Mouse (Mus musculus) embryo, embryonic 10.5 days (tissue): ENCODE measurements around the gene Syt14.

ENCODE experiments used
- DNase-seq: peaks from one replicate; pipeline ENCODE4 v3.0.0-alpha.2; 2015; ENCODE audit warnings: low spot score

Syt14 gene

DNA sequence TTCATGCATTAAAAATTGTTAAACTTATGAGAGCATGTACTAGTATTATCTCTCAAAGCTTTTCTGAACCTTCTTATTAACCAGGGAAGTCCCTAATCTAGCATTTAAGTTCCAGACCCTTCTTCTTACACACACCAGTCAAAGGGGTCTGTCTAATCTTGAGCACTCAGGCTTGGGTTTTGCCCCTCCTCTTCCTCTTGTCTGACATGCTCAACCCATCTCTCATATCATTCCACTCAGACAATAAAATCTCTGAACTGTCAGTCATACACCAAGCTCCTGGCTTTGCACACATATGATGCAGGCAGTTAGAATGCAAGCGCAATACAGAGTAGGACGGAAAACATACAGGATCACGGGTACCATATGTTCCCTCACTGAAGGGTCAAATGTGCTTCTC, 48.4 kb downstream of the Syt14 start:
- no peak for DNase-seq

- no peak for DNase-seq
Observed at GRCm38 (mm10) chr1:192986481-192986880, 49.1 kb downstream of the Syt14 start.

DNA sequence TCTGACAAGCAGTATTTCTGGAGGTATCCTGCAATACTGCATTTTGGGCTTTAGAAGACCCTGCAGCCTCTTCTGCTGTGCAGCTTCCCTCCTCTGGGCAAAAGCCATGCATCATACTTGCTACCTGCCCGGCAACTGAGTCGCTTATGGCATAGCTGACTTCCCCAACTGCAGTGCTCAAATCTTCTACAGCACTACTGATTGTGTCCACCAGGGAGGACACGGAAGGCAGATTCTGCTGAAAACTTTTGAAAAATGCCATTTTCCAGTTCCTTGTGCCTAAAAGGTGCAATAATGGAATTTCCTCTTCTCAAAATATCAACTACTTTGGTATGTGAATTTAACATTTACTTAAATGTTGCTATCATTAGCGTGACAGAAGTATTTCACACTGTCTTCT, 51.2 kb downstream of the Syt14 start:
- DNase-seq, result no peak

DNA sequence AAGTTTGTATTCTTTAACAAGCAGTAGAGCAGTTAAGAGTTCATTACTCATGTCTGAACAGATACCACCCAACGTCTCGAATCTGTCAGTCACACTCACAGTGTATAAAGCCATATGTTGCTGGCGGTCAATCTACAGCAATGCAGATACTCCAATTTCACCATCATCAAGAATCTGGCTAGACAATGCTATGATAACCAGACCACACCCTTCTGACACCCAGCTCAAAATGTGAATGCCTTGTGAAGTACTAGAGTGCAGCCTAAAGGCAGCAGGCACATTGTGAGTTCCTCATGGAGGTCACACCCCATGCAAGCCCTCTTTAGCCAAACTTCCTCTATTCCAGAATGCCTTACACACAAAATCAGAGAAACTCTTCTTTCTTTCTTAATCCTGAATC, 53.9 kb downstream of the Syt14 start:
- no peak for DNase-seq

- DNase-seq, result no peak
Observed at GRCm38 (mm10) chr1:192981120-192981519, 54.5 kb downstream of the Syt14 start.

GRCm38 (mm10) chr1:192962323-192962722, 73.3 kb downstream of the Syt14 start:
- DNase-seq, result no peak

DNA sequence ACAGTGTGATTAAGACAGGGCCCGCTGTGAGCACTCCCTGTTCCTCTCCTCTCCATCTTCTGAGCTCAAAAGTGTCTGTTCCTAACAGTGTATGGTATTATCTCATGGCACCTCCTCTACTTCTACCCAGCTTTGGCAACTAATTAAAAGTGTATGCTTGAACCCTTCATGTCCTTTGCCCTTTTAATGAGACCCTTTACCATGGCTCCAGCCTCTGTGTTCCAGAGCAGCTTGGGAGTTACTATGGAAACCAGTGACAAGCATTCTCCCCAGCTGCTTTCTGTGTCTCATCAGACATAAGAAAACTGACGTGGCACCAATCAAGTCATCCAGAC, 87.8 kb downstream of the Syt14 start:
- peak; percentile 81 for DNase-seq

DNA sequence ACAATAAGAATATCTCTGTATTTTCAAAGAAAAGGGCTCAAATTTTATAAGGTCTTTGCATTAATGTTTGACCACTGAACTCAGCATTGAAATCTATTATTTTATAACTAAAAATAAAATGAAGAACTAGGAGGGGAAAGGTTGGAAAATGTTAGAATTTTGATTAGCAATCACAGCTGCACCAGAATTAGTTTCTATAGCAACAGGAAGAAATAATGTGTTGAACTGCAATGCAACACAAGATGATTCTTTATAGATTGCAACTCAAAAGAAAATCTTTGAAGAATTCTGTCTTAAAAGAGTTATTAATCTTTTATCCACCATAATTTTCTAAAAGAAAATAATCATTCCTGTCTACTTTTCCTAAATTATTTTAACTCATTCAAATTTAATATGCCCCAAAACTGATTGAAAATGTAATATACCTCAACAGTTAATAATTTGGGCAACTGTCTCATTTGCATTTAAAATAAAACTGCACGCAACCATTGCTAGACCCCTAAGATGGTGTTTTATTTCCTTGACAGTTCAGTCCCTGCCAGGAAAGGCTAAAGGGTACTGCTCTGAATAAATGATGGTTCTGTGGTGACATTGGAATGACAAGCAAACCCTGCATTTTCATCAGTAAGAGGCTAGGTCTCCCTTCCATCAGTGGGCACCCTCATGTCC, 88.3 kb downstream of the Syt14 start:
- no peak for DNase-seq

- DNase-seq, result no peak
Observed at GRCm38 (mm10) chr1:192939033-192939432, 96.5 kb downstream of the Syt14 start.

GRCm38 (mm10) chr1:192937956-192938355, 97.6 kb downstream of the Syt14 start:
- DNase-seq, result no peak

DNA sequence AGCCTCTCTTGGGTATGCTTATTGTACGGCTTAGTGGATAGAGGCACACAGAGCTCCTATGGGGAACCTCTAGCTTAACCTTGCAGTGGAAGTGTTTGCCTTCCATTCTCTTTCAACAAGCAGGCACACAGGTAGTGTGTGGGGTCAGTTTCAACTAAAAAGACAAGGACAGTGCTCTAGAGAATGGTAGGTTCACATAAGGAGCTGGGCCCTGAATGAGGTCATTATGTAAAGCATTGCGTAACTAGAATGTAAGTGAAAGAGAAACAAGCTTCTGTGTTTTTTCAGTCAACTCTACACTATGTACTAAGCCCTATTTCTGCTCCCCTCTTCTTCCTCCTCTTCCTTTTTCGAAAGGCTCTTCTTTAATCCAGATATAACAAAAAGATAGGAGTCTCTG, 103.8 kb downstream of the Syt14 start:
- no peak for DNase-seq

DNA sequence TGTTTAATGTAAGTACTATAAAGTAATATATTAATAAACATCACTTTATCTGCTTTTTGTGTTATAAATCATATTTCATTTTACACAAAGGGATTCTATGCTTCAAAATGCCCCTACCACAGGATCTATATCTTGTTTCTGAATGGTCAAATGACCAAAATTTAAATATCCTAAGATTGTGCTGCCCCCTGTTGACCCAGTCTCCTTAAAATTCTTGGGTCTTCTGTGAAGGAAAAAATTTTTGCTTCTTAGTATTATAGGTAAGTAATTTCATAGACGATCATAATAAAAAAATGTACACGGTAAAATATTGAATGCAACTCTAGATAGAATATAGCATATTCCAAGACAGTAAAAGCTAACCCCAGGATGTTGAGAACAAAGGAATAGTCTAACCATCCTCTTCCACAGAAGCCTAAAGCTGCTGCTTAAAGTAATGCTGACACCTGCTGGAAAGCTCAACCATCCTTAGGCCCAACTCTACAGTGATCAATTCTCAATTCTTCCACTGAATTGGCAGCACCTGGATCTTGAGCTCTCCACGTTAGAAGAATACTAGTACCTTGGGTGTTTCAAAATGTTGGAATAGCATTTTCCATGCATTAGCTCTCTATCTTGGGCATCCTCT, 123.4 kb downstream of the Syt14 start:
- peak; percentile 72 for DNase-seq

DNA sequence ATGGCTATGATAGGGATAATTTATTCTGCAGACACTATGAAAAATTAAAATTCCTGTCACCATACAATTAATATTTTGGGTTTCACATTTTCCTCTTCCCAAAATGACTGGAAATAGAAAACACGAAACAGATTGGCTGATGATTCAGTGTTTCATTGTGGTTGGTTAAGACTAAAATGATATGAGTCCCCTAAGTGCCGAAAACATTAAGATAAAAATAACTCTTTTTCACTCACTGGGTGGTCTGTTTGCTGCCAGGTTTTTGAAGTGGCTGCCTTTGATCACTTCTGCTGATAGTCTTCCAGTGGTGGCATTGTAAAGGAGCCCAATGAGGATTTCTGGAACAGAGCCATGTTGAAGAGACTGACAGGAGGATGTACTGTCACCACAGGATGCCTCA, 134.1 kb downstream of the Syt14 start:
- no peak for DNase-seq

GRCm38 (mm10) chr1:192900913-192901312, 134.7 kb downstream of the Syt14 start:
- no peak for DNase-seq

DNA sequence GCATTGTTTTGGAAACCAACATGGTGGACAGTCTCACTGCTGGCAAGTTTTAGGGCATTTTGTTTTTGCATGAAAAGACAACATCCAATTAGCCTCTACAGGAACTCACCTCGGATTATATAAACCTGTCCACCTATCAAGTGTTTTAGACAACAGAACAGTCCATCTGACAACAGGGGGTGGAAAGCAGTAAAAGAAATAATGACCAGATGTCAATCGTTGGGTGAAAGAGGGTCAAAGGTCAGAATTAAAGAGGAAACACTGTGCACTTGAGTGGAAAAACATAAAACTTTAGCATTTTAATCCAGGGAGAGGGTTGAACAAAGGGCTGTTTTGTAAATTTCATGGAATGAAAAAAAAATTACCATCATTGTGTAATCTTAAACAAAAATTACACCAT, 136.8 kb downstream of the Syt14 start:
- peak; percentile 58 for DNase-seq

GRCm38 (mm10) chr1:192897218-192897617, 138.4 kb downstream of the Syt14 start:
- DNase-seq, result no peak

DNA sequence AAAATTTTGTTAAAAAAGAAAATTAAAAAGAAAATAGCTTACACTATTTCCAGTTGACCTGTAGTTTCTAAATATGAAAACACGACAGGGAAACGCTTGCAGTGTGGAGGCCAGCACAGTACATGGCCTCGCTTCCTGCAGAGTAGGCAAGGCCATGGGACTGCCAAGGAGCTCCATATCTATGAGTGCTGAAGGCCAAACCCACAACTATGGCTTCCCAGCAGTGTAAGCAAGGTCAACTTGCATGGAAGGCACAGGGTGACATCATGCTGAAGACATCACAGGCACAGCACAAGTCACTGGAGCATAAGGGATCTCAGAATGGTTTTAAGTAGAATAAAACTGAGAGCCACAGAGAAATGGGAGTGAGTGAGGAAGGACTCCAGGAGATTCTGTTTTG, 139.5 kb downstream of the Syt14 start:
- DNase-seq, result no peak

DNA sequence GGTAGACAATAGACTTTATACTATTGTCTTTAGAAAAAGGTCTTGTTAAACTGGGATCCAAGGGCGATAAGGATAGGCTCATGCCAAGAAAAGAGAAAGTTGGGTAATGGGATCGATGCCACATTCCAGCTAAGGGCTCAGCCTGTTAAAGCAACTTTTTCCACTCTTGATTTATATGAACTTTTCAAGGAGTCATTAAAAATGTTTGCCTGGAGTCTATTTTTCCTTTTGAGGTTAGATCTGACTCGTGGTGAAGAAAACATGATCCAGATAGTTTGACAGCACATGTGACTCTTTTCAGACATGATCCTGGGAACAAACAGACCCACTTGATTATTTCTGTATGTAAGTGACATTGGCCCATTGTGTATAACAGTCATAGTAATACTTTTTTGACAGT, 144.9 kb downstream of the Syt14 start:
- DNase-seq, result no peak

GRCm38 (mm10) chr1:192882617-192883295, 152.8 kb downstream of the Syt14 start:
- no peak for DNase-seq

GRCm38 (mm10) chr1:192880130-192880529, 155.4 kb downstream of the Syt14 start:
- DNase-seq, result no peak

DNA sequence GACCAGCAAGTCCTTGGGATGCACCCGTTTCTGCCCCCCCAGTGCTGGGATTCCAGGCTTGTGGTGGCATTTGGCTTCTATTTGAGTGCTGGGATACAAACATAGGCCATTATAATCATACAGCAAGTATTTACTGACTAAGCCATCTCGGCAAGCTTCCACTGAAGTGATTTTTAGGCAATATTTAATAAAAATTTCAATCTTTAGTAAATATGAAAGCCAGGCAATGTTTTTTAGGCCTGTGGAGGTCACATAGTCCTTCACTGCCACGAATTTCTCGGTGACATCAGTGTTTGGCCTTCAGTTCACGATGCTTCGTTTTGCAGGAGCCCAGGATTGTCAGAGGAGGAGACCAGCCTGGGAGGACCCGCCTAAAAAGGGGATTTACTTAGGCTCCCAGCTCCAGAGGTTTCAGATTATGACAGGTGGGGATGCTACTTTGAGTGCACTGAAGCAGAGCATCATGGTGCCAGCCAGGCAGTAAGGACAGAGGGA, 156.4 kb downstream of the Syt14 start:
- no peak for DNase-seq

GRCm38 (mm10) chr1:192872841-192873240, 162.7 kb downstream of the Syt14 start:
- no peak for DNase-seq

DNA sequence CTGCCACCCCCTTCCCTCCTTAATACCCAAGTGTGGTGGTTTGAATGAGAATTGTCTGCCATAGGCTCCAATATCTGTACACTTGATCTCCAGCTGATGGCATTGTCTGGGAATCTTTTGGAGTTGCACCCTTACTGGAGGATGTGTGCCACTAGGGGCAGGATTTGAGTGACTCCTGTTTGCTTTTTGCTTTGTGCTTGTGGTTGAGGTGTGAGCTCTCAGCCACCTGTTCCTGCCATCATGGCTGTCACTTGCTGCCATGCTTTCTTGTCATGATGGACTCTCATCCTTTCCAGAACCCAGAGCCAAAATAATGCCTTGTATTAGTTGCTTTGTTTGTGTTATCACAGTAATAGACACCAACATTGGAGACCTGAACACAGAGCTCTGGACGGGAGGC, 165.8 kb downstream of the Syt14 start:
- no peak for DNase-seq
